Mouse (Mus musculus): ENCODE measurements around the gene Rlim. TPM values are rescaled to one million over a fixed set of nuclear protein-coding genes. Genes with fewer than 3 reads are reported as not detected.
A peak's percentile ranks its signal among the peaks of the same experiment; 100 is the strongest.

Rlim gene
- polyA plus RNA-seq, 1 experiment from 2014 or later, result 45.3 TPM

GRCm38 (mm10) chrX:103981806-103982205 is 722 bp upstream of the Rlim start:
- H3K4me2 ChIP-seq, result peak overlapping the region; percentile 44
- H3K27ac ChIP-seq, result peak overlapping the region; percentile 80; the same call in 1 of the 2 replicates
- ATAC-seq (ENCODE audit: insufficient number of reproducible peaks, insufficient read depth, low FRiP score, low TSS enrichment, low read depth), result no peak
- peaks cover 6% of the 10 kb centered on the region; the same call in 1 of the 2 replicates for H3K36me3 ChIP-seq
- no peaks in the 10 kb centered on the region for H3K4me1 ChIP-seq (replicated peaks)
- no peak overlapping the region for H3K9ac ChIP-seq (replicated peaks)
- H3K27me3 ChIP-seq, result peaks cover 19% of the 10 kb centered on the region
- WGBS, result 81% methylated on average over 10 of the region's 10 CpGs
- no peak overlapping the region; the same call in 1 of the 2 replicates for H3K4me3 ChIP-seq (replicated peaks)
- no peaks in the 10 kb centered on the region for H3K9me3 ChIP-seq

GRCm38 (mm10) chrX:103980590-103981168 is 405 bp downstream of the Rlim start:
- Histone ChIP-seq H3K4me2 (peak overlapping the region; percentile 55), H3K4me1 (replicated peaks) (no peaks in the 10 kb centered on the region), H3K9me3 (no peaks in the 10 kb centered on the region), H3K4me3 (replicated peaks) (peak overlapping the region; percentile 72), H3K9ac (replicated peaks) (peak overlapping the region; percentile 87), H3K27me3 (peaks cover 16% of the 10 kb centered on the region), H3K27ac (peak overlapping the region; percentile 92), H3K36me3 (peaks cover 14% of the 10 kb centered on the region; the same call in 1 of the 2 replicates)
- 23% methylated on average over 46 of the region's 51 CpGs for WGBS
- ATAC-seq (ENCODE audit: insufficient number of reproducible peaks, insufficient read depth, low FRiP score, low TSS enrichment, low read depth), result peak; percentile 43

- Histone ChIP-seq H3K36me3 (peaks cover 14% of the 10 kb centered on the region; the same call in 1 of the 2 replicates), H3K9ac (replicated peaks) (peak overlapping the region; percentile 87), H3K4me2 (peak overlapping the region; percentile 55), H3K4me3 (replicated peaks) (peak overlapping the region; percentile 72), H3K27ac (peak overlapping the region; percentile 92), H3K4me1 (replicated peaks) (no peaks in the 10 kb centered on the region), H3K9me3 (no peaks in the 10 kb centered on the region), H3K27me3 (peaks cover 16% of the 10 kb centered on the region)
- WGBS, result 17% methylated on average over 12 of the region's 12 CpGs
- no peak for ATAC-seq (ENCODE audit: insufficient number of reproducible peaks, insufficient read depth, low FRiP score, low TSS enrichment, low read depth)
Observed at GRCm38 (mm10) chrX:103980036-103980435, 1.0 kb downstream of the Rlim start.

GRCm38 (mm10) chrX:103939701-103940100 is 41.4 kb downstream of the Rlim start:
- Histone ChIP-seq H3K36me3 (no peaks in the 10 kb centered on the region), H3K4me2 (no peak overlapping the region), H3K9ac (replicated peaks) (no peak overlapping the region), H3K27me3 (peaks cover 17% of the 10 kb centered on the region), H3K4me3 (replicated peaks) (no peak overlapping the region), H3K4me1 (replicated peaks) (no peaks in the 10 kb centered on the region), H3K27ac (no peak overlapping the region), H3K9me3 (no peaks in the 10 kb centered on the region)
- WGBS, result 88% methylated on average over 3 of the region's 3 CpGs
- no peak for ATAC-seq (ENCODE audit: insufficient number of reproducible peaks, insufficient read depth, low FRiP score, low TSS enrichment, low read depth)

- no peak for ATAC-seq (ENCODE audit: insufficient number of reproducible peaks, insufficient read depth, low FRiP score, low TSS enrichment, low read depth)
- no peak overlapping the region for H3K4me2 ChIP-seq
- no peaks in the 10 kb centered on the region for H3K4me1 ChIP-seq (replicated peaks)
- 41% methylated on average over 3 of the region's 3 CpGs for WGBS
- H3K4me3 ChIP-seq (replicated peaks), result no peak overlapping the region
- H3K27ac ChIP-seq, result no peak overlapping the region
- no peaks in the 10 kb centered on the region for H3K9me3 ChIP-seq
- H3K36me3 ChIP-seq, result no peaks in the 10 kb centered on the region
- H3K9ac ChIP-seq (replicated peaks), result no peak overlapping the region
- peaks cover 16% of the 10 kb centered on the region for H3K27me3 ChIP-seq
Observed at GRCm38 (mm10) chrX:103937333-103937732, 43.8 kb downstream of the Rlim start.

- H3K4me3 ChIP-seq (replicated peaks), result no peak overlapping the region
- no peak overlapping the region for H3K9ac ChIP-seq (replicated peaks)
- WGBS, result 36% methylated on average over 2 of the region's 2 CpGs
- no peaks in the 10 kb centered on the region for H3K4me1 ChIP-seq (replicated peaks)
- H3K27ac ChIP-seq, result no peak overlapping the region
- H3K27me3 ChIP-seq, result peaks cover 31% of the 10 kb centered on the region
- peak; percentile 78; the same call in 1 of the 2 replicates for ATAC-seq (ENCODE audit: insufficient number of reproducible peaks, insufficient read depth, low FRiP score, low TSS enrichment, low read depth)
- H3K4me2 ChIP-seq, result no peak overlapping the region
- H3K9me3 ChIP-seq, result no peaks in the 10 kb centered on the region
- H3K36me3 ChIP-seq, result no peaks in the 10 kb centered on the region
Observed at GRCm38 (mm10) chrX:103922436-103922835, 58.6 kb downstream of the Rlim start.

- ATAC-seq (ENCODE audit: insufficient number of reproducible peaks, insufficient read depth, low FRiP score, low TSS enrichment, low read depth), result no peak
- Histone ChIP-seq H3K4me1 (replicated peaks) (no peaks in the 10 kb centered on the region), H3K4me3 (replicated peaks) (no peak overlapping the region), H3K36me3 (no peaks in the 10 kb centered on the region), H3K9me3 (no peaks in the 10 kb centered on the region), H3K9ac (replicated peaks) (no peak overlapping the region), H3K27me3 (peaks cover 49% of the 10 kb centered on the region), H3K27ac (no peak overlapping the region), H3K4me2 (no peak overlapping the region)
- 60% methylated on average over 5 of the region's 5 CpGs for WGBS
Observed at GRCm38 (mm10) chrX:103918954-103919353, 62.1 kb downstream of the Rlim start.

GRCm38 (mm10) chrX:103914790-103915189 is 66.3 kb downstream of the Rlim start:
- Histone ChIP-seq H3K4me2 (no peak overlapping the region), H3K27me3 (peaks cover 57% of the 10 kb centered on the region), H3K36me3 (no peaks in the 10 kb centered on the region), H3K4me3 (replicated peaks) (no peak overlapping the region), H3K9ac (replicated peaks) (no peak overlapping the region), H3K9me3 (no peaks in the 10 kb centered on the region), H3K27ac (no peak overlapping the region), H3K4me1 (replicated peaks) (no peaks in the 10 kb centered on the region)
- ATAC-seq (ENCODE audit: insufficient number of reproducible peaks, insufficient read depth, low FRiP score, low TSS enrichment, low read depth), result no peak
- WGBS, result 6% methylated on average over 3 of the region's 3 CpGs

Other genes with a start within 250 kb of the Rlim start
- 23.3 and 23.4 TPM in 2 replicates for gene Slc16a2, start 159.3 kb downstream of the Rlim start, polyA plus RNA-seq (2016; fragmentation: Nextera tagmentation; extraction: Ambion mirVana)
- gene Nexmif, start 219.9 kb upstream of the Rlim start, polyA plus RNA-seq (2016; fragmentation: Nextera tagmentation; extraction: Ambion mirVana), result 2.9 and 3.0 TPM in 2 replicates